Mouse (Mus musculus) intestine, postnatal 0 days (tissue): ENCODE measurements around the gene Cyp4x1. TPM values are rescaled to one million over a fixed set of nuclear protein-coding genes. Genes with fewer than 3 reads are reported as not detected.

ENCODE experiments used
- ATAC-seq: fragments of 200-750 bp; cut with Nextera tagmentation; 2 replicates; pipeline ENCODE4 v1.8.0; 2017; ENCODE audit warnings: mild to moderate bottlenecking, moderate TSS enrichment, moderate library complexity
- H3K27ac ChIP-seq: fragments of 300-500 bp; sonication (generic); 2 replicates; pipeline ENCODE4 v1.5.1; 2014; ENCODE audit warnings: mild to moderate bottlenecking, low read depth, low read length, moderate library complexity
- H3K27me3 ChIP-seq: fragments of 300-500 bp; sonication (generic); replicated peaks from 2 replicates; pipeline ENCODE4 v1.6.1; 2014; ENCODE audit warnings: low read length, mixed read lengths; ENCODE audit not compliant: control insufficient read depth, insufficient read depth
- H3K36me3 ChIP-seq: fragments of 300-500 bp; sonication (generic); 2 replicates; pipeline ENCODE4 v1.6.1; 2014; ENCODE audit warnings: mild to moderate bottlenecking, moderate library complexity; ENCODE audit not compliant: control insufficient read depth, insufficient read depth
- H3K4me1 ChIP-seq: fragments of 300-500 bp; sonication (generic); replicated peaks from 2 replicates; pipeline ENCODE4 v1.6.1; 2014; ENCODE audit warnings: antibody characterized with exemption, low read length, mixed read lengths; ENCODE audit not compliant: control insufficient read depth, insufficient read depth
- H3K4me2 ChIP-seq: fragments of 300-500 bp; sonication (generic); replicated peaks from 2 replicates; pipeline ENCODE4 v1.6.1; 2014; ENCODE audit warnings: low read depth, mild to moderate bottlenecking, moderate library complexity
- H3K4me3 ChIP-seq: fragments of 300-500 bp; sonication (generic); 2 replicates; pipeline ENCODE4 v1.5.1; 2014; ENCODE audit warnings: low read depth, low read length
- H3K9ac ChIP-seq: fragments of 300-500 bp; sonication (generic); 2 replicates; pipeline ENCODE4 v1.6.1; 2014; ENCODE audit warnings: mild to moderate bottlenecking, low read depth, low read length
- H3K9me3 ChIP-seq: fragments of 300-500 bp; sonication (generic); 2 replicates; pipeline ENCODE4 v1.6.1; 2016; ENCODE audit warnings: mixed run types; ENCODE audit not compliant: control insufficient read depth
- CTCF ChIP-seq: sonication (generic); IDR thresholded peaks from 2 replicates; pipeline ENCODE4 v1.5.1; 2016; ENCODE audit warnings: low read depth, mild to moderate bottlenecking, control low read depth, antibody characterized with exemption, moderate library complexity
- WGBS: fragments of 180-500 bp; shearing (Covaris S2); extraction: QIAGEN DNeasy Blood & Tissue Kit; methylation state at CpG from one replicate; pipeline ENCODE4 v1.1.7; 2014; 5-methylcytosine and 5-hydroxymethylcytosine counted together
- polyA plus RNA-seq: library from polyadenylated mRNA; unstranded; fragments of >200 nt; fragmentation: Nextera tagmentation; extraction: Ambion mirVana; gene quantifications from 2 replicates; pipeline ENCODE4 v1.2.1, GENCODE M21; 2015

Gene Cyp4x1
- polyA plus RNA-seq, 1 experiment from 2014 or later = 0.21 TPM

DNA sequence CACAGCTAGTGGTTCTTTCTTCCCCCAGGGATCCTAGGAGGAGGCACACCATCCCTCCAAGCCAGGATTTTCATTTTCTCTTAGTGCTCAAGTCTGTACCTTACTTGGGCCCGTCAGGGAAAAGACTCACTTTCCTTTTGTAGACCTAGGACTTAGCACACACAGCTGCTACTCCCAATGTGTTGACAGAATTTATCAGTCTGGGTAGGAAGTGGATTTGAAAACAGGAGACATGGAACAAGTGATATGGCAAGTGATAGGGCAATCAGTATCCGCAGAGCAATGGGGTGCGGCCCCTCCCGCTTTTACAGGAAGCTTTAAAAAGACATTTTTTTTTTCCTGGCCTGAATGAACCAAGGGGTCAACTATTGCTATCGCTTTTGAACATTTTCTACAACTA lies 996 bp downstream of the Cyp4x1 start:
- ATAC-seq = no peak
- WGBS = 8% methylated on average over 5 of the region's 5 CpGs

DNA sequence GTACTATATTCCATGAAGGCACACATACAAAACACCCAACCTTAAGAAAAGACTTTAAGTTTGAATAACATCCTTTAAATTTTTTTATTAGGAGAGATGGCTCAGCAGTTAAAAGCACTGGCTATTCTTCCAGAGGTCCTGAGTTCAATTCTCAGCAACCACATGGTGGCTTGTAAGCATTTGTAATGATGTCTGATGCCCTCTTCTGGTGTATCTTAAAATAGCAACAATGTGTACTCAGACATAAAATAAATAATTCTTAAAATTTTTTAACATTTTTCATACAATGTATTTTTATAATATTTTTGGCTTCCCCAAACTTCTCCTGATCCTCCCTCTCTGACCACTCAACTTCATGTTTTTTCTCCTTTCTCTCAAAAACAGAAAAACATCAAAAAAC lies 9.4 kb downstream of the Cyp4x1 start:
- Histone ChIP-seq H3K36me3 (no peaks in the 10 kb centered on the region), H3K9me3 (no peaks in the 10 kb centered on the region), H3K27ac (no peak overlapping the region), H3K4me3 (no peak overlapping the region), H3K4me1 (peaks cover 2% of the 10 kb centered on the region; the same call in 1 of the 2 replicates), H3K4me2 (no peak overlapping the region), H3K27me3 (no peaks in the 10 kb centered on the region), H3K9ac (no peak overlapping the region)
- ATAC-seq = no peak
- TF ChIP-seq CTCF = peak; percentile 33

More for the DNA sequence above, 996 bp downstream of the Cyp4x1 start:
- no peak overlapping the region for H3K9ac ChIP-seq
- no peak overlapping the region for H3K27ac ChIP-seq
- no peak overlapping the region for H3K4me2 ChIP-seq
- H3K36me3 ChIP-seq = no peaks in the 10 kb centered on the region
- no peaks in the 10 kb centered on the region for H3K4me1 ChIP-seq
- H3K27me3 ChIP-seq = peaks cover 6% of the 10 kb centered on the region; the same call in 1 of the 2 replicates
- TF ChIP-seq CTCF = no peak
- no peak overlapping the region for H3K4me3 ChIP-seq
- no peaks in the 10 kb centered on the region for H3K9me3 ChIP-seq

DNA sequence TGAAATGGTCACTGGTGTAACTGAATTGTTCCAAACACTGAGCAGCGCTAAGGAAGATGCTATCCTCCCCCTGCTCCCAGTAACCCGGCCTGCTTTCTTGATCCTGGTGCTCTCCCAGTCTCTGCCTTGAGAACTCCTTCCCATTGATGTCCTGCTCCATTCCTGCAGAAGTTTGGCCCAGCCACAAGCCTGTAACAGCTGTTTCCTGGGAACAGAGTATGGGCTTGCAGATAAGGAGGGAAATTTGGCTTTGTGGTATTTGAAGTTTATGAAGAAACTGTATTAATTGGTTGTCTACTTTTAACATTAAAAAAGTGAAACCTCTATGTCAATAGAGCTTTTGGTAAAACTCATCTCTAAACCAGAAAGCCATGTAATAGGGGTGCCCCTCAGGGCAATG lies 10.6 kb downstream of the Cyp4x1 start:
- Histone ChIP-seq H3K4me3 (no peak overlapping the region), H3K9me3 (no peaks in the 10 kb centered on the region), H3K4me1 (peaks cover 2% of the 10 kb centered on the region; the same call in 1 of the 2 replicates), H3K27me3 (no peaks in the 10 kb centered on the region), H3K9ac (no peak overlapping the region), H3K36me3 (no peaks in the 10 kb centered on the region), H3K4me2 (no peak overlapping the region), H3K27ac (no peak overlapping the region)
- TF ChIP-seq CTCF = no peak
- ATAC-seq = no peak
- WGBS = 74% methylated on average over 2 of the region's 2 CpGs

DNA sequence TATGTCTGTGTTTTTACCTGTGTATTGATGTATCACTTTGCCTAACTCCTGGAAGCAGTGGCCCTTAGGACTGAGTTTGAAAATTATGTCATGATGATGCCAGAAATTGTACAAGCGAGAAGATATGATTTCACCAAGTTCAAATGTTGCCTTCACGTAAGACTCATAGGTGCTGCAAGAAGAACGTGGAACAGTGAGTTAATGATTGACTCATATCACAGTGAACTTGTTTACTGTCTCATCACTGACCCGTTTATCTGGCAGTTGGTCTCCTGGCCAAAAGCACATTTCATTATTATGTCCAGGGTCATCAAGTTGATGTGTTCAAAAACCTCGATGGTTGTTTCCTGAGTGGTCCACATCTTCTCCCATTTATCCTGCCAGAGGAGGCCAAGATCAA lies 12.5 kb downstream of the Cyp4x1 start:
- no peak for TF ChIP-seq CTCF
- Histone ChIP-seq H3K4me2 (no peak overlapping the region), H3K4me3 (no peak overlapping the region), H3K27ac (no peak overlapping the region), H3K9ac (no peak overlapping the region), H3K27me3 (no peaks in the 10 kb centered on the region), H3K4me1 (peaks cover 2% of the 10 kb centered on the region; the same call in 1 of the 2 replicates), H3K9me3 (no peaks in the 10 kb centered on the region), H3K36me3 (no peaks in the 10 kb centered on the region)
- 39% methylated on average over 5 of the region's 5 CpGs for WGBS
- ATAC-seq = 0 out of 2 replicates have a peak, but pooled peaks have one; percentile 47

DNA sequence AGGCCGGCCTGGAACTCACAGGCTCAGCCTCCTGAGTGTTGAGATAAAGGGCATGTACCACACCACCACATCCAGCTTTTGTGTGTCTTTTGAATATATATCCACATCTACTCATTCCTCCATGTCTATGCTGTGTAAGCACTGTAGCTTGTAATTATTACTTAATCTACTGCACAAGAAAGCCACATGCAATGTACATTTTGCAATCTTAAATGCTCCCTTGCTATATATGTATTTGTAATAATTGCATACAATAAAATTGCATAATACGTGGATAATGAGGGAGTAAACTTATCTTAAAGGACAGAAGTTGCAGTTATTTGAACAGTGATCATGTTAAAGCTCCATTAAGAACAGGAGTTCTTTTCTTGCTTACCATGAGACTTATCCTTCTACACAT lies 12.9 kb downstream of the Cyp4x1 start:
- H3K9me3 ChIP-seq = no peaks in the 10 kb centered on the region
- no peak for TF ChIP-seq CTCF
- no peak overlapping the region for H3K4me2 ChIP-seq
- whole genome bisulfite sequencing = 41% methylated on average over 2 of the region's 2 CpGs
- no peak overlapping the region for H3K9ac ChIP-seq
- ATAC-seq = no peak
- no peaks in the 10 kb centered on the region for H3K27me3 ChIP-seq
- peaks cover 2% of the 10 kb centered on the region; the same call in 1 of the 2 replicates for H3K4me1 ChIP-seq
- H3K4me3 ChIP-seq = no peak overlapping the region
- no peaks in the 10 kb centered on the region for H3K36me3 ChIP-seq
- no peak overlapping the region for H3K27ac ChIP-seq

DNA sequence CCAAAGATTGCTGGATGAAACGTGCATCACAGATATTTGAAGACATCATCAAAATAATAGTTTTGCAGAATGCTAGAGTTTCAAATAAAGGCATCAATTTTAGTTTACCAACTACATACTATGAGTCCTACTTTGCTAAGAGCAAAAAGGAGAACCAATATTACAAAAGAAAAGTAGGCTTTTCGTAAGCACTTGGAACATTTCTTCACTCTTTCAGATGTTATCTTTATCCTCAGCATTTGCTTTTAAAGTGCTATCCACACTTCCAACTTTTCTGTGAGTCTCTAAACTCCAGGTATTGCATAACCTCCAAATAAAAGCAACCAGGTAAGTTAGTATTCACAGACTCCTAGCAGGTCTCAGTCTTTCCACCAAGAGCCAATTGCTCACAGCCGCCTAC lies 14.4 kb downstream of the Cyp4x1 start:
- no peak for ATAC-seq
- H3K9me3 ChIP-seq = no peaks in the 10 kb centered on the region
- no peak overlapping the region for H3K9ac ChIP-seq
- H3K36me3 ChIP-seq = no peaks in the 10 kb centered on the region
- no peak overlapping the region for H3K4me2 ChIP-seq
- no peak for TF ChIP-seq CTCF
- H3K4me3 ChIP-seq = no peak overlapping the region
- 85% methylated on average over 3 of the region's 3 CpGs for WGBS
- H3K4me1 ChIP-seq = peaks cover 2% of the 10 kb centered on the region; the same call in 1 of the 2 replicates
- no peaks in the 10 kb centered on the region for H3K27me3 ChIP-seq
- no peak overlapping the region for H3K27ac ChIP-seq

DNA sequence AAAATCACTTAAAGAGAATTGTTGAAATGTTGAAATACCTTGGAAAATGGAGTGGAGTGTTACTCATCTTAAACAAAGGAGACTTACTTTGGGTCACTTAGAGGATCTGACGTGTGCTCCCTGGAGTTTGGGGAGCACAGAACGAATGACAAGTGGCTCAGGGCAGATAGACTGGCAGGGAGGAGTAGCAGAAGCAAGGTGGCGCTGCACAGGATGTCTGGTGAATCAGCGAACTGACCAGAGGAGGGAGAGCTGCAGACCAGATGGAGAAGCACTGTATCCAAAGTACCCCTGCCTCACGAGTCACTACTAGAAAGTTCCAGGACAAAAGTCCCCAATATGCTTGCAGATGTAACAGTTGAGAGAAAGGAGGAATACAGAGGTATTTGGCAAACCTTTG lies 20.8 kb downstream of the Cyp4x1 start:
- WGBS = 27% methylated on average over 5 of the region's 5 CpGs
- Histone ChIP-seq H3K4me2 (no peak overlapping the region), H3K4me3 (no peak overlapping the region), H3K9me3 (no peaks in the 10 kb centered on the region), H3K4me1 (no peaks in the 10 kb centered on the region), H3K27ac (no peak overlapping the region), H3K36me3 (no peaks in the 10 kb centered on the region), H3K9ac (no peak overlapping the region), H3K27me3 (no peaks in the 10 kb centered on the region)
- peak; percentile 48 for TF ChIP-seq CTCF
- no peak for ATAC-seq
